Mouse (Mus musculus) heart, postnatal 25 days (tissue): ENCODE results near the gene Cabp2. TPM values are rescaled to one million over a fixed set of nuclear protein-coding genes. Genes with fewer than 3 reads are reported as not detected.
"Not testable (repeated sequence)": the region's sequence is repeated elsewhere in the genome, so short reads cannot be mapped to it uniquely, and the experiment has no call there.

Experiments used
- DNase-seq: peaks from one replicate; pipeline ENCODE4 v3.0.0; 2022; ENCODE audit warnings: low spot score
- intact Hi-C: fragments of 180-260 bp; cut with DNase I; formaldehyde crosslinking; loops from one replicate; pipeline ENCODE4 v1.15.1; 2025
- total RNA-seq, 2 experiments: library from RNA; stranded (reverse); gene quantifications; 2 replicates each; pipeline ENCODE4 v1.2.3; 2021

Cabp2 gene
- total RNA-seq, 2 experiments from 2014 or later, result not detected

DNA sequence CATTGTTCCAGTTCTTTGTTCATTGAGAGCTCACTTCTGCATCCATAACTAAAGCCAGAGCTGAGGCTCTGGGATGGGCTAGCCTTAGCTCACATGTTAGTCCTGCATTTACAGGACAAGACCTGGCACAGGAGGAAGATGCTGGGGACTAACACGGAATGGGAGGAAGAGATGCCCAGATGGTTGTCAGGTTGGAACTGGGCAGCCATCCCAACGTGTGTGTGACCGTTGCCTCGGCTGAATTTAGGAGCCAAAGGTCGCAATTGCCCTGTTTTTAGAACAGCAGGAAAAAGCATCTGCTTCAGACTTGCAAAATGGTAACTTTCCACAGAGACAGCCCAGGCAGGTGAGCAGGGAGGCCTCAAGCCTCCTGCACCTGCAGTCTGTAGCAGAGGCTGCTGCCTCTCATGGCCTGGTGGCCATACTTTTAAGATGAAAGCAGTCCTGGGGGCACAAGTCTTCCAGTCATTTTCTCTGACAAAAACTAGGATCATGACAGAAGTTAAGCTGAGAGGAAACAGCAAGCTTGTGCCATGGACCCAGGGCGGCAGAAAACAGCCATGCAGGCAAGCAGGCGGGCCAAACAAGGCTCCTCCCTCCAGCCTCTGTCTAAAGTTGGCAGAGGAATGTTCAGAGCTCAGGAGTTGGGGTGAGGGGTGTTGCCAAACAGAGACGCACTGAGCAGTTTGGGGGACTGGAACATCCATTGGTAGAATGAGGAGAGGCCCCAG is 26.0 kb upstream of the Cabp2 start:
- intact Hi-C loops, result no loop called here
- no peak for DNase-seq

DNA sequence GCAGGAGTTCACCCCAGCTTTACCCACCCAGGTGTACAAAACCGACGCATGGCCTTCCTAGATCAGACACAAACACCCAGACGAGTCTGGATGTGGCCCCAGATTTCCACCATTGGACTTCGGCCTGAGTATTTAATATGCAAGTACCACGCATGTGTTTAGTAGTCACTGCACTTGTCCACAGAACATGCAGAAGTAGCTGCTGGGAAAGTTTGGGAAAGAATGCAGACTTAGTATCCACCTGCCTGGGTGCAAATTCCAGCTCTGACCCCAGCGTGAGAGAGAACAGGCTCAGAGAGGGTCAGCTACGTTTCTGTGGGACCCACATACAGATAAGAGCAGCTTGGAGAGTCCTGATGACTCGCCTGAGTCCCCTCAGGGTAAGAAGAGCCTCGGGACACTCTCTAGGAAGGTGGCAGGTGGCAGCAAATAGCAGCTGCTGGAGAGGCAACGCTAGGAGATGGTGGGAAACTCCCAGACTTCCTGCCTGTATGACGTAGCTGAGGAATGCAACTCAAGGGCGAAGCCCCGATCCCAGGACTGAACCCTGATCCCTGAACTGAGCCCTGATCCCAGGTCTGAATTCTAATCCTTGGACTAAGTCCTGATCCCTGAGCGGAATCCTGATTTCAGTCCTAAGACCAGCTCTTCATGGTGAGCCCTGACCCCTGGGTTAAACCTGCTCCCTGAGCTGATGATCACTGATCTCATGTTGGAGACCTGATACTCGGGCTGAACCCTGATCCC is 25.3 kb upstream of the Cabp2 start:
- no peak for DNase-seq
- intact Hi-C loops, result no loop called here

DNA sequence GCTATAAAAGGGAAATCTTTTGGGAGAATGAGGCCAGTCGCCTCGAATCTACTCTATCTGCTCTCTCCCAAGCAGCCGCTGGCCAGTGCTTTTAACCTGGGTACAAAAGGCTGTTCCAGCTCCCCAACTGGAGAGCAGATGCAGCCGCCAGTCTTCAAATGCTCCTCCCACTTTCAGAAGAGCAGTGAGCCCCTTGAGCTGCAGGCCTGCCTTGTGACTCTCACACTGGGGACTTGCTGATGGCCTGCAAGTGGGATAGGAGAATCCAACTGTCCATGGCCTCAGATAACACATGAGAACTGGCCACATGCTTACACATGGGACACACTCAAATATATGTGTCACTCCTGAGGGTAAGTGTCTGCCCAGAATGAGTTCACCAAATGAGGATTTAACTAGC is 24.7 kb upstream of the Cabp2 start:
- intact Hi-C loops, result no loop called here
- no peak for DNase-seq

DNA sequence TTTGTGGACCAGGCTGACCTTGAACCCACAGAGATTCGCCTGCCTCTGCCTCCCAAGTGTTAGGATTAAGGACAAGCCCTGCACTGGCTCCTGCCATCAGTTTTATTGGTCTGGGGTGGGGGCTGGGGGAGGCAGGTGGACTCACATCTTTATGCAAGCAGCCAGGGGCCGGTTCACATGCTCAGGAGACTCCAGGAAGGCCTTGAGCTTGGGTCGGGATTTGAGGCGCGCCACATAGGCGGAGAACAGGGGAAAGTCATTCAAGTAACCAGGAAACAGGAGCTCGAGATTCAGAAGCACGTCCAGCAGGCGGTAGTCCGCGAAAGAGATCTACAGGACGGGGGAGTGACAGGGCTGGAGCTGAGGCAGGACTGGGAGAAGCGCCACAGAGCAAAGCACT is 24.0 kb upstream of the Cabp2 start:
- DNase-seq, result no peak
- intact Hi-C loops, result no loop called here

DNA sequence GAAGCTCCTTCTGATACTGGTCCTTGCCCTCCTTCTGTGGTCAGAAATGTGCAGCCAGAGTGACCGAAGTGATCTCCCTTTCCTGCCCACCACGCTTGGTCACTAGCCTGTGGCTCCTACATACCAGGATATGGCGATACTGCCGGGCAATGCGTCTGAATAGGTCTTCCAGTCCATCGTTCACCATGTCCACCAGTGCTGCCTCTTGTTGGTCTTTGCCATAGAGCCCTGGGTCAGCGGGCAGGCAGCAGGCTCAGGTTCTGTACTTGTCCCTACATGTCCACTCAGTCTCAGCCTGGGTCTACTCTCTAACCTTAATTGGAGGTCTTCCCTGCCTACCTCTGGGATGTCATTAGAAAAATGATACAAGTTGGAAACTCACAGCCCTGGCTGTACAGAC is 23.4 kb upstream of the Cabp2 start:
- intact Hi-C loops, result no loop called here
- DNase-seq, result no peak

DNA sequence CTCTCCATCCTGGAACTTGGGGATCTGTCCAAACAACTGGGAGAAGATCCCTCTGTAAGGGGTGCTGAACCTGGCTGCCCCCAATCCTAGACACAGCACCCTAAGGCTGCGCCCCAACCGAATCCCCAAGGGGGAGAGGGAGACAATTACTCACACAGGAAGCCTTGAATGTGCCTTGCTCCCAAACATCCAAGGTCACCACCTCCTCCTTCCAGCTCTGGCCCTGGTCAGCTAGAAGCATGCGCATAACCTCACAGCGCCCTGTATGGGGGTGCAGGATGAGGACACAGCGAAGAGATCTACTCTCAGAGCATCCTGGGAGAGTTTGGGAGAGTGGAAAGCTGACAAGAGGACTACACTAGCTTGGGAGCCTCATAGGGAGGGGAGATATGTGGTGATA is 22.8 kb upstream of the Cabp2 start:
- DNase-seq, result no peak
- intact Hi-C loops, result no loop called here

DNA sequence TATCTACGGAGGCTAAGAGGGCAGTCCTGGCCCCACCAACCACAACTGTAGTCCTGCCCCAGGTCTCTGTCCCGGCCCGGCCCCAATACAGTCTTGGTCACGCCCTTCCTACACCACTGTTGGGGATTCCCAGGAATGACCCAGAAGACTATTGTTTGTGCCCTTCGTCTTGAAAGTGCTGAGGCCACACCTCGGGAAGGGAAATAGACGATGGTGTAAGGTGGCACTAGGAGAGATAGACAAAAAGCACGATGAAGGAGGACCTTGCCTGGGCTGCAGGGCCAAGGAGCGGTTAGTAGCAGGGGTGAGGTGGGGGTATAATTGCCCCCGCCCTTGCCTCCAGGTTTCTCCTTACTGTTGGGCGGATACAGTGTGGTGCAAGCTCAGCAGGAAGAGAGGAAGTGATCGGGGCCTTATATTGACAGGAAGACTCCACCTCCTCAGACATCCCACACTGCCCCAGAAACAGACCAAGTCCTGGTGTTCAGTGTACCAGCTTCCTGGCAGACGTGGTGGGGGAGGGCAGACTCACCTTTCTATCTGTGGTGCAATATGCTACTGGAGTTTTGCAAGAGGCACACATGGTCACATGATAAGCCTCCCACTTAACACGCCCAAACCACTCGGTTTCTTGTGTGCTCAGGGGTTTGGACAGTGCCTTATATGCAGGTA is 22.2 kb upstream of the Cabp2 start, which contains the start of gene Gstp3:
TSS of gene Gstp3 (minus strand) at position 501 of the 672 bp plus-strand sequence.
- DNase-seq, result no peak
- intact Hi-C loops, result no loop called here

DNA sequence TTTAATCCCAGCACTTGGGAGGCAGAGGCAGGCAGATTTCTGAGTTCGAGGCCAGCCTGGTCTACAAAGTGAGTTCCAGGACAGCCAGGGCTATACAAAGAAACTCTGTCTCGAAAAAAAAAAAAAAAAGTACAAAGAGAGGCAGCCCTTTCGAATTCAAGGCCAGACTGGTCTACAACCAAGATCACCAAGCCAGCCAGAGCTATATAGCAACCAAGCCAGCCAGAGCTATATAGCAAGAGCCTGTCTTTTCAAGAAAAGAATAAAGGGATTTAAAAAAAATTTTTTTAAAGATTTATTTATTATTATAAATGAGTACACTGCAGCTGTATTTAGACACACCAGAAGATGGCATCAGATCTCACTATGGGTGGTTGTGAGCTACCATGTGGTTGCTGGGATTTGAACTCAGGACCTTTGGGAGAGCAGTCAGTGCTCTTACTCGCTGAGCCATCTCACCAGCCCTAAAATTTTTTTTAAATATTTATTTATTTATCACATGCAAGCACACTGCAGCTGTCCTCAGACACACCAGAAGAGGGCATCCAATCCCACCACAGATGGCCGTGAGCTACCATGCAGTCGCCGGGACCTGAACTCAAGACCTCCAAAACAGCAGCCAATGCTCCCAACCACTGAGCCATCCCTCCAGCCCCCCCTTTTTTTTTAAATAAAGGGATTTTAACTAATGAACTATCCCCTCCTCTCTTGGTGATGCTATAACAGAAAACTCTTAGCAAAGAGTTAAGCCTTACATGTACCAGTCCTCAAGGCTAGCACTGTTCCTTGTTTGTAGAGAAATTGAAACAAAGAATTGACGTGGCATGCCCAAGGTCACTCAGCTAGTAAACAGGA is 21.1 kb upstream of the Cabp2 start:
- intact Hi-C loops, DNase-seq: not testable (repeated sequence)

DNA sequence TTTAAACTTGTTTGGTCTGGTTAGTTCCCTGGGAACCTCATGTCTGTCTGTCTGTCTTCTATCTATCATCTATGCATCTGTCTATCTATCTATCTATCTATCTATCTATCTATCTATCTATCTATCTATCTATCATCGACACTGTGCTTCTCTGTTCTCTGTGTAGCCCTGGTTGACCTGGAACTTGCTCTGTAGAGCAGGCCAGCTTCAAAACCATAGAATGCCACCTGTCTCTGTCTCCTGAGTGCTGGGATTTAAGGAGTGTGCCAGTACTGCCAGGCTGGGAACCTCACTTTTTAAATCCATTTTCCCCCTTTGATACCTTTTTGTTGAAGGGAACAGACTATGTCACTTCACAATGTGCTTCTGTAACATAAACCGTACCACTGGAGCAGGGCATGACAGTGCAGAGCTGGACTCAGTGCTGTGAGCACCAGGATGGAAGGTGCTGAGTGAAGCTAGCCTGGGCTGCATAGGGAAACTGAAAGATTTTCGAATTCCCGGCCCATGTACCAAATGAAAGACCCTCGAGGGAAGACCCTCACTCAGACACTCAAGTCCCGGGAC is 20.4 kb upstream of the Cabp2 start:
- intact Hi-C loops, result no loop called here

DNA sequence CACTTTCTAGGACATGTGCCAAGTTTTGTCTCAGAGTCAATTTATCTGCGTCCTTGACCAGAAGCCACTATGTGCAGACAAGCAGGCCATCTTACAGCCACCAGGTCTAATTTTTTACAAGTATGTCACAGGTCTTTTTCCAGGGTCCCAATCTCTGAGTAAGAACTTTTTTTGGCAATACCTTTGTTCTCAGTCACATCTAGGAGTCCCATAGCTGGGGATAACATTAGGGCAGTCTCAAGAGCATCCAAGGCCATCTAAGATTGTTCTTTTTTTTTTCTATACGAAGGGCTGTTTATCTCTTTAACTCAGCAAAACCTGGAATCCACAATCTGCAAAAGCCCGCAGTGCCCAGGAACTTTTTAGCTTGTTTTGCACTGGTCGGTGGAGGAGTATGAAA is 18.0 kb upstream of the Cabp2 start:
- intact Hi-C loops, result not testable (repeated sequence)

More for the DNA sequence above, 20.4 kb upstream of the Cabp2 start:
- no peak for DNase-seq

DNA sequence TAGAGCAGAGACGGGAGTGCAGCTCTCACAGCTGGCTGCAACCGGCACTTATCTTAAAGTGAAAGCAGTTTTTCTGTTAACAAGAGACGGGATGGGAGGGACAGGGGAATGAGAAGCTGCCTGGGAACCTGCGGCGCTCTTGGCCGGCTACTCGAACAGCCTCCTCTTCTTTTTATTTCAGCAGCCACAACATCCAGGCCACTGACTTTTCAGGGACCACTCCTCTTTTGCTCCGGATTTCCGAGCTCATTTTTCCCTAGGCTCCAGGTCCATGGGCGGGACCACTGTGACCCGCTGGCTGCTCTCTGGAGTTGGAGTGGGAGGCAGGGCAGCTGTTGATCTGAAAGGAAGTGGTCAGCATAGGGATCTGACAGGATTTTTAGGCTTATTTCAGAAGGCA is 16.9 kb upstream of the Cabp2 start:
- DNase-seq, intact Hi-C loops: not testable (repeated sequence)

More for the DNA sequence above, 18.0 kb upstream of the Cabp2 start:
- DNase-seq, result not testable (repeated sequence)

DNA sequence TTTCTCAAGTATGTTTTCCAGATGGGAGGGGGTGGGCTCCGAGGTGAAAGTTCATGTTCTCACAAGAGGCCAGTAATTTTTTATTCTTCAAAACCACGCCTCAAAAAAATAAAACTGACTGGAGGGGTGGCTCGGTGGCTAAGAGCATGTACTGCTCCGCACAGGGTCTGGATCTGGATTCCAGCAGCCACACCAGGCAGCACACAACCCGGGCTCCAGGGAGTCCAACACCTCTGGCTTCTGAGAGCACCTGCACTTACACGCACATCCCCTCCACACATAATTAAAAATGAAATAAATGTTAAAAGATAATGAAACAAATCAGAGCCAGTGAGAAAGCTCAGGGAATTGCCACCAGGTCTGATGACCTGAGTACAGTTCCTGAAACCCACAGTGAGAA is 15.1 kb upstream of the Cabp2 start:
- no peak for DNase-seq
- intact Hi-C loops, result no loop called here

DNA sequence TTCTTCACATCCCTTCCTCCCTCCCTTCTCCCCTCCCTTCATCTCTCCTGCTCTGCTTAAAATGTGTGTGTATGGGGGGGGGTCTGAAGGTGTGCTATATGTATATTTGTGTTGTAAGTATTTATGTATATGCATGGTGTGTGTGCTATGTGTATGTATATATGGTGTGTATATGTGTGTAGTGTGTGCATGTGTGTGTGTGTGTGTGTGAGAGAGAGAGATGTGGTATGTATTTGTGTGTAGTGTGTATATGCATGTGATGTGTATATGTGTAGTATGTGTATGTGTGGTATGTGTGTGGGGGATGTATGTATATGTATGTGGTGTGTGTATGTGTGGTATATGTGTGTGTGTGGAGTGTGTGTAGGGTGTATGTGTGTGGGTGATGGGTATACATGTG is 14.5 kb upstream of the Cabp2 start:
- intact Hi-C loops, result no loop called here
- no peak for DNase-seq

DNA sequence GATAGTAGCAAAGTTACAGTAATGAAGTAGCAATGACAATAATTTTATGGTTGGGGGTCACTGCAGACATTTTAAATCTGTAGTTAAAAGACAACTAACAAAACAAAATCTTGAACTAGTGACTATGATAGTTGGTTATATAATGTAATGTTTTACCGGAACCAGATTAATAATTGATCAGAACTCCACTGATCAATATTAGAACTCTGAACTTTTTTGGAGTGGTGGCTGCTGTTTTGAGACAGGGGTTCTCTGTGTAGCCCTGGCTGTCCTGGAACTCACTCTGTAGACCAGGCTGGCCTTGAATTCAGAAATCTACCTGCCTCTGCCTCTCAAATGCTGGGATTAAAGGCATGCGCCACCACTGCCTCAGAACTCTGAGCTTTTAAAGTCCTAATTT is 13.1 kb upstream of the Cabp2 start:
- intact Hi-C loops, DNase-seq: not testable (repeated sequence)

DNA sequence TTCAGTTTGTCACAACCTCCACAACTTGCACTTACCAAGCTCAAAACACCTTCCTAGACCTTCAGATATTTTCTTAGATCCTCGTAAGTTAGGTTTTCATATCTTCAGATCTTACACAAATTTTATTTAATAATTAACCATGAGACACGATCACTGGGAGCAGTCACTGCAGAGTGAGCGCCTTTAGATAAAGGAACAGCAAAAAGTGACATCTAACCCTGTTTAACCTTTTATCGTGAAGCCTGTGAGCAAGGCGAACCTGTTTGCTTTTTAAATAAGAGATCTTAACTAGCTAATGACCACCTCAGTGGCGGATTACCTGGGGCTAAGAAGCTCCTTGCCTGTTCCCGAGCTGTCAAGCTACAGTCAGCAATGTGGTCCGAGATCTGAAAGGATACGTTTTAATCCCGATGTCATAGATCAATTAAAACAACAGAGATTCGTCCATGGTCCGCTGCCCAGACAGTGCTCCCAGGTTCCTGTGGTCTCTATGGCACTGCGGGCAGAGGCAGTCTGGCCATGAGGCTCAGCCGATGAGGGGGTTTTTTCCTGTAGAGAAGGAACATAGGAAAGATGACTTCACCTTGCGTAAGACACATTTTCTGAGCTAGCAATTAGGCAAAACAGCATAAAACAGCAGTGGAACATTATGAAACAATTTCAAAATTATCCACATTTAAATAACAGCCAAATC is 12.5 kb upstream of the Cabp2 start:
- DNase-seq, result no peak
- intact Hi-C loops, result no loop called here

DNA sequence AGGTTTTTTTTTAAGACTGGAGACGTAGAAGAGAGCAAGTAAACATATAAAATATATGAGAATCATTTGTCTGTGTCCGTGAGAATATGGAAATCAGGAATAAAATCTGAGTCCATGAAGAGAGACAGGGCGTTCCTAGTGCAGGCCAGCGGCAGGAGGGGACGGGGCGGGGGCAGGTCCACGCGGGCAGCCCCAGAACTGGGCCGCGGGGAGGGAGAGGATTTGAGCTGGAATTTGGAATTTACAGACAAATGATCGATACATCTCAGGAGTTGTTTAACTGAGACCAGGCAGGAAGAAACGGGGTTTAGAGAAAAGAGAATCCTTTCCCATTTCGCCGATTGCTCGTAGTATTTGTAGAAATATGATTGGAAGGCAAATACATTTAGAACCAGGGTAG is 11.1 kb upstream of the Cabp2 start:
- no peak for DNase-seq
- intact Hi-C loops, result no loop called here

DNA sequence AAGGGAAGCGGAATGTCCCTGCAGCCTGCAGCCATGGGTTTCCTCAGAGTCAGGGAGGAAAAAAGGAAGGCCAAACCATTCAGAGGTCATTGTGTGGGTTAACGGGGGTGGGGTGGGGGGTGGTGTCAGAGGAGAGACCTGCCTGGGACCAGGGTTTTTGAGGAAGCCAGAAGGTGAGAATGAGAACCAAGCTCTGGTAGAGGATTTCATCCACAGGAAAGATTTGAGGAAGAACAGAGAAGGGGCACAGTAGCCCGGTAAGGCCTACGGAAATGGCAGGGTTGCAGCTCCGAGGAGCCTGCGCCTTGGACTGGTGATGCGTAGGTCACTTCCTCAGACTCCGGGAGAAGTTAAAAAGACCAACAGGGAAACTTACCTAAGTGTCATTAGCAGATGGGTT is 10.6 kb upstream of the Cabp2 start:
- intact Hi-C loops, result no loop called here
- DNase-seq, result no peak

DNA sequence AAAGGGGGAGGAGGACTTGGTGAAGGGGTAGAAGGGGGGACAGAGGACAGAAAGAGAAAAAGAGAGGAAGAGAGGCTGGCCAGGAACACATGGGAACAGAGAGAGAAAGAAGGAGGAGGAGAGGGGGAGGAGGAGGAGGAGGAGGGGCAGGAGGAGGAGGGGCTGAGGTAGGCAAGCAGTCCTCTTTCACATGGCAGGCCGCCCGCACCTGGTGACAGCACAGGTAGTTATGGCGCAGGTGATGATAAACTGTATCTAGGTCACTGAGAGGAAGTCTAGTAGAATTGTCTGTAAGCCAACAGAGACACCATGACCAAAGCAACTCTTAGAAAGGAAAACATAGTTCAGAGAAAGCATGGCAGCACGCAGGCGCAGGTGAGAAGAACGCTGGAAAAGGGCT is 10.0 kb upstream of the Cabp2 start:
- intact Hi-C loops, result no loop called here
- DNase-seq, result no peak
